Mouse (Mus musculus): ENCODE measurements around the gene Kcnip2. TPM values are rescaled to one million over a fixed set of nuclear protein-coding genes. Genes with fewer than 3 reads are reported as not detected.

Kcnip2 gene
- polyA plus RNA-seq, 1 experiment from 2014 or later = 1.9 TPM

GRCm38 (mm10) chr19:45835490-45835889, 19.6 kb upstream of the Kcnip2 start:
- no peak for ATAC-seq (ENCODE audit: low read depth)
- no peak overlapping the region for H3K27ac ChIP-seq (ENCODE audit: low read length)
- 79% methylated on average over 10 of the region's 10 CpGs for WGBS

GRCm38 (mm10) chr19:45833665-45834064, 17.8 kb upstream of the Kcnip2 start:
- H3K27ac ChIP-seq (ENCODE audit: low read length) = no peak overlapping the region
- H3K4me1 ChIP-seq (replicated peaks; ENCODE audit: control insufficient read depth, insufficient read depth, low read length) = no peaks in the 10 kb centered on the region
- H3K36me3 ChIP-seq (ENCODE audit: control insufficient read depth, insufficient read depth, low read length) = no peaks in the 10 kb centered on the region
- H3K4me2 ChIP-seq (ENCODE audit: low read depth, low read length) = no peak overlapping the region
- H3K4me3 ChIP-seq (ENCODE audit: low read length) = no peak overlapping the region
- no peaks in the 10 kb centered on the region for H3K27me3 ChIP-seq (ENCODE audit: control insufficient read depth, insufficient read depth, low read depth, low read length)
- no peak for ATAC-seq (ENCODE audit: low read depth)
- H3K9me3 ChIP-seq (ENCODE audit: control insufficient read depth, low read length) = no peaks in the 10 kb centered on the region
- 85% methylated on average over 10 of the region's 10 CpGs for WGBS
- H3K9ac ChIP-seq (ENCODE audit: low read length) = no peak overlapping the region

More at GRCm38 (mm10) chr19:45835490-45835889, 19.6 kb upstream of the Kcnip2 start:
- H3K4me1 ChIP-seq (replicated peaks; ENCODE audit: control insufficient read depth, insufficient read depth, low read length) = no peaks in the 10 kb centered on the region
- no peak overlapping the region for H3K4me3 ChIP-seq (ENCODE audit: low read length)
- no peak overlapping the region for H3K9ac ChIP-seq (ENCODE audit: low read length)
- no peaks in the 10 kb centered on the region for H3K27me3 ChIP-seq (ENCODE audit: control insufficient read depth, insufficient read depth, low read depth, low read length)
- no peaks in the 10 kb centered on the region for H3K9me3 ChIP-seq (ENCODE audit: control insufficient read depth, low read length)
- no peak overlapping the region for H3K4me2 ChIP-seq (ENCODE audit: low read depth, low read length)
- H3K36me3 ChIP-seq (ENCODE audit: control insufficient read depth, insufficient read depth, low read length) = no peaks in the 10 kb centered on the region

- H3K9me3 ChIP-seq (ENCODE audit: control insufficient read depth, low read length) = 0 out of 2 replicates have a peak, but pooled peaks cover 3% of the 10 kb centered on the region
- H3K9ac ChIP-seq (ENCODE audit: low read length) = no peak overlapping the region
- peaks cover 4% of the 10 kb centered on the region for H3K36me3 ChIP-seq (ENCODE audit: control insufficient read depth, insufficient read depth, low read length)
- H3K4me3 ChIP-seq (ENCODE audit: low read length) = no peak overlapping the region
- WGBS = 18% methylated on average over 2 of the region's 2 CpGs
- H3K27ac ChIP-seq (ENCODE audit: low read length) = no peak overlapping the region
- H3K4me2 ChIP-seq (ENCODE audit: low read depth, low read length) = no peak overlapping the region
- H3K4me1 ChIP-seq (replicated peaks; ENCODE audit: control insufficient read depth, insufficient read depth, low read length) = no peaks in the 10 kb centered on the region
- no peaks in the 10 kb centered on the region for H3K27me3 ChIP-seq (ENCODE audit: control insufficient read depth, insufficient read depth, low read depth, low read length)
- no peak for ATAC-seq (ENCODE audit: low read depth)
These were observed 14.8 kb upstream of the Kcnip2 start for GRCm38 (mm10) chr19:45830679-45831078.

GRCm38 (mm10) chr19:45827736-45828135, 11.9 kb upstream of the Kcnip2 start:
- H3K27me3 ChIP-seq (ENCODE audit: control insufficient read depth, insufficient read depth, low read depth, low read length) = no peaks in the 10 kb centered on the region
- H3K36me3 ChIP-seq (ENCODE audit: control insufficient read depth, insufficient read depth, low read length) = peaks cover 4% of the 10 kb centered on the region
- no peak overlapping the region for H3K27ac ChIP-seq (ENCODE audit: low read length)
- no peak overlapping the region for H3K9ac ChIP-seq (ENCODE audit: low read length)
- H3K9me3 ChIP-seq (ENCODE audit: control insufficient read depth, low read length) = 0 out of 2 replicates have a peak, but pooled peaks cover 3% of the 10 kb centered on the region
- no peak for ATAC-seq (ENCODE audit: low read depth)
- H3K4me1 ChIP-seq (replicated peaks; ENCODE audit: control insufficient read depth, insufficient read depth, low read length) = no peaks in the 10 kb centered on the region
- 88% methylated on average over 3 of the region's 3 CpGs for WGBS
- no peak overlapping the region for H3K4me2 ChIP-seq (ENCODE audit: low read depth, low read length)
- no peak overlapping the region for H3K4me3 ChIP-seq (ENCODE audit: low read length)

GRCm38 (mm10) chr19:45827125-45827524, 11.3 kb upstream of the Kcnip2 start:
- Histone ChIP-seq H3K27ac (ENCODE audit: low read length) (no peak overlapping the region), H3K4me2 (ENCODE audit: low read depth, low read length) (no peak overlapping the region), H3K9ac (ENCODE audit: low read length) (no peak overlapping the region), H3K4me1 (replicated peaks; ENCODE audit: control insufficient read depth, insufficient read depth, low read length) (no peaks in the 10 kb centered on the region), H3K27me3 (ENCODE audit: control insufficient read depth, insufficient read depth, low read depth, low read length) (no peaks in the 10 kb centered on the region), H3K4me3 (ENCODE audit: low read length) (no peak overlapping the region), H3K36me3 (ENCODE audit: control insufficient read depth, insufficient read depth, low read length) (peaks cover 4% of the 10 kb centered on the region), H3K9me3 (ENCODE audit: control insufficient read depth, low read length) (0 out of 2 replicates have a peak, but pooled peaks cover 3% of the 10 kb centered on the region)
- ATAC-seq (ENCODE audit: low read depth) = no peak
- 45% methylated on average over 5 of the region's 5 CpGs for WGBS

- no peak for ATAC-seq (ENCODE audit: low read depth)
- Histone ChIP-seq H3K9me3 (ENCODE audit: control insufficient read depth, low read length) (0 out of 2 replicates have a peak, but pooled peaks cover 3% of the 10 kb centered on the region), H3K9ac (ENCODE audit: low read length) (no peak overlapping the region), H3K27ac (ENCODE audit: low read length) (no peak overlapping the region), H3K4me3 (ENCODE audit: low read length) (no peak overlapping the region), H3K4me2 (ENCODE audit: low read depth, low read length) (no peak overlapping the region), H3K27me3 (ENCODE audit: control insufficient read depth, insufficient read depth, low read depth, low read length) (no peaks in the 10 kb centered on the region), H3K36me3 (ENCODE audit: control insufficient read depth, insufficient read depth, low read length) (peaks cover 4% of the 10 kb centered on the region), H3K4me1 (replicated peaks; ENCODE audit: control insufficient read depth, insufficient read depth, low read length) (no peaks in the 10 kb centered on the region)
- WGBS = 66% methylated on average over 3 of the region's 3 CpGs
These were observed 10.3 kb upstream of the Kcnip2 start for GRCm38 (mm10) chr19:45826146-45826545.

- Histone ChIP-seq H3K4me3 (ENCODE audit: low read length) (no peak overlapping the region), H3K36me3 (ENCODE audit: control insufficient read depth, insufficient read depth, low read length) (no peaks in the 10 kb centered on the region), H3K4me2 (ENCODE audit: low read depth, low read length) (no peak overlapping the region), H3K4me1 (replicated peaks; ENCODE audit: control insufficient read depth, insufficient read depth, low read length) (peaks cover 22% of the 10 kb centered on the region), H3K9me3 (ENCODE audit: control insufficient read depth, low read length) (no peaks in the 10 kb centered on the region), H3K9ac (ENCODE audit: low read length) (no peak overlapping the region), H3K27ac (ENCODE audit: low read length) (no peak overlapping the region), H3K27me3 (ENCODE audit: control insufficient read depth, insufficient read depth, low read depth, low read length) (no peaks in the 10 kb centered on the region)
- 54% methylated on average over 5 of the region's 5 CpGs for WGBS
- ATAC-seq (ENCODE audit: low read depth) = no peak
These were observed 6.0 kb upstream of the Kcnip2 start for GRCm38 (mm10) chr19:45821832-45822231.

GRCm38 (mm10) chr19:45817816-45818490, 2.1 kb upstream of the Kcnip2 start:
- no peaks in the 10 kb centered on the region for H3K9me3 ChIP-seq (ENCODE audit: control insufficient read depth, low read length)
- H3K4me1 ChIP-seq (replicated peaks; ENCODE audit: control insufficient read depth, insufficient read depth, low read length) = peaks cover 39% of the 10 kb centered on the region
- H3K27me3 ChIP-seq (ENCODE audit: control insufficient read depth, insufficient read depth, low read depth, low read length) = no peaks in the 10 kb centered on the region
- H3K9ac ChIP-seq (ENCODE audit: low read length) = no peak overlapping the region
- peak overlapping the region; percentile 48 for H3K27ac ChIP-seq (ENCODE audit: low read length)
- no peak overlapping the region for H3K4me2 ChIP-seq (ENCODE audit: low read depth, low read length)
- H3K4me3 ChIP-seq (ENCODE audit: low read length) = no peak overlapping the region
- H3K36me3 ChIP-seq (ENCODE audit: control insufficient read depth, insufficient read depth, low read length) = no peaks in the 10 kb centered on the region
- ATAC-seq (ENCODE audit: low read depth) = peak; percentile 35
- 41% methylated on average over 11 of the region's 11 CpGs for WGBS

- Histone ChIP-seq H3K4me2 (ENCODE audit: low read depth, low read length) (peak overlapping the region; percentile 73), H3K4me1 (replicated peaks; ENCODE audit: control insufficient read depth, insufficient read depth, low read length) (peaks cover 48% of the 10 kb centered on the region), H3K9ac (ENCODE audit: low read length) (no peak overlapping the region), H3K27me3 (ENCODE audit: control insufficient read depth, insufficient read depth, low read depth, low read length) (no peaks in the 10 kb centered on the region), H3K36me3 (ENCODE audit: control insufficient read depth, insufficient read depth, low read length) (no peaks in the 10 kb centered on the region), H3K27ac (ENCODE audit: low read length) (peak overlapping the region; percentile 77), H3K9me3 (ENCODE audit: control insufficient read depth, low read length) (no peaks in the 10 kb centered on the region), H3K4me3 (ENCODE audit: low read length) (no peak overlapping the region; the same call in 1 of the 2 replicates)
- 23% methylated on average over 8 of the region's 8 CpGs for WGBS
- peak; percentile 5; the same call in 1 of the 2 replicates for ATAC-seq (ENCODE audit: low read depth)
These were observed 866 bp upstream of the Kcnip2 start for GRCm38 (mm10) chr19:45816727-45817126.

All from lung, embryonic 16.5 days (tissue).